Comparison of ENCODE assay signal across 19 mouse cellular contexts in the genomic region with DNA sequence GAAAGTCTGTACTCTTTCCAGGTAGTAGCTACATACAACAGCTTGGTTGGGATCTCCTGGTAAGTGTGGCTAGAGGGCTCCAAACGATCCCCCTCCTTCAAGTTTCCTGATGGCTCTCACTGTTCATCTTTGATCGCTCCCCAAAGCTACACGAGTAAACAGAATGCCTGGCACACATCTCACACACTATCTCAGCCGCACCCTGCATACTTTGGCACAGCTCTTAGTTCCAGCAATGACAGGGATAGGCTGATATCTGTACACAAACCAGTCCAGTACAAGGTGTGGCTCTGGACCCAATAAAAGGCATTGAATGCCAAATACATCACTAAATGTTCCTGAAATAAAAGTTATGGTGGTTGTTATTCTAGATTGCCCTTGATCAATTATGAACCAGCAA. TPM values are rescaled to one million over a fixed set of nuclear protein-coding genes. Genes with fewer than 3 reads are reported as not detected.
DNase-seq lines count a peak whose midpoint lies in the region; ATAC-seq lines count a peak whose summit lies in the region.
"Had no signal": no experiment of that assay in that cellular context is flagged by ENCODE, and none has a peak within 500 bp of the region (broad histone marks: within the 10 kb centered on the region; RNA-seq: fewer than 3 reads in every experiment).

No protein-coding gene starts in this region.

- H3K9ac ChIP-seq in heart, embryonic 16.5 days (ENCODE audit: low read length) = no peak overlapping the region
- no peak overlapping the region for H3K9ac ChIP-seq in heart, embryonic 12.5 days
- H3K9ac ChIP-seq in intestine, embryonic 16.5 days (ENCODE audit: low read depth, low read length) = no peak overlapping the region
- H3K9ac ChIP-seq in hindbrain, embryonic 13.5 days = no peak overlapping the region
- H3K9ac ChIP-seq: embryonic facial prominence, embryonic 13.5 days; forebrain, postnatal 0 days; heart, embryonic 13.5 days; hindbrain, embryonic 14.5 days; liver, embryonic 12.5 days; midbrain, embryonic 12.5 days had no signal

- 0 out of 2 replicates have a peak, but pooled peaks have one; percentile 55 for ATAC-seq in heart, embryonic 16.5 days (replicated peaks; ENCODE audit: extremely low read depth, insufficient read depth, low FRiP score)
- no peak for ATAC-seq in heart, embryonic 12.5 days (ENCODE audit: insufficient number of reproducible peaks, low FRiP score)
- peak; percentile 89 for ATAC-seq in intestine, embryonic 16.5 days
- no peak for ATAC-seq in hindbrain, embryonic 13.5 days (ENCODE audit: low FRiP score)
- ATAC-seq: forebrain, postnatal 0 days; liver, embryonic 12.5 days had no signal

- H3K4me2 ChIP-seq in heart, embryonic 16.5 days (ENCODE audit: low read depth, low read length) = peak overlapping the region; percentile 12; the same call in 1 of the 2 replicates
- H3K4me2 ChIP-seq in heart, embryonic 12.5 days = no peak overlapping the region
- no peak overlapping the region for H3K4me2 ChIP-seq in intestine, embryonic 16.5 days (ENCODE audit: low read depth, low read length)
- H3K4me2 ChIP-seq in hindbrain, embryonic 13.5 days = no peak overlapping the region
- H3K4me2 ChIP-seq: embryonic facial prominence, embryonic 13.5 days; heart, embryonic 13.5 days; hindbrain, embryonic 14.5 days; liver, embryonic 12.5 days; midbrain, embryonic 12.5 days had no signal

- no peaks in the 10 kb centered on the region for H3K27me3 ChIP-seq in heart, embryonic 16.5 days (ENCODE audit: control insufficient read depth, insufficient read depth, low read length)
- no peaks in the 10 kb centered on the region for H3K27me3 ChIP-seq in heart, embryonic 12.5 days (replicated peaks)
- H3K27me3 ChIP-seq in intestine, embryonic 16.5 days (replicated peaks; ENCODE audit: control insufficient read depth, insufficient read depth, low read length) = no peaks in the 10 kb centered on the region
- H3K27me3 ChIP-seq in hindbrain, embryonic 13.5 days = no peaks in the 10 kb centered on the region
- H3K27me3 ChIP-seq: embryonic facial prominence, embryonic 13.5 days; heart, embryonic 13.5 days; liver, embryonic 12.5 days; midbrain, embryonic 12.5 days had no signal

- H3K36me3 ChIP-seq in heart, embryonic 16.5 days (ENCODE audit: control insufficient read depth, insufficient read depth) = no peaks in the 10 kb centered on the region
- H3K36me3 ChIP-seq in heart, embryonic 12.5 days = no peaks in the 10 kb centered on the region
- H3K36me3 ChIP-seq in intestine, embryonic 16.5 days (ENCODE audit: control insufficient read depth, insufficient read depth, low read length) = no peaks in the 10 kb centered on the region
- H3K36me3 ChIP-seq in hindbrain, embryonic 13.5 days = no peaks in the 10 kb centered on the region
- H3K36me3 ChIP-seq: embryonic facial prominence, embryonic 13.5 days; heart, embryonic 13.5 days; liver, embryonic 12.5 days; midbrain, embryonic 12.5 days had no signal

- H3K27ac ChIP-seq in heart, embryonic 16.5 days (ENCODE audit: low read length) = peak overlapping the region; percentile 27; the same call in 1 of the 2 replicates
- no peak overlapping the region for H3K27ac ChIP-seq in heart, embryonic 12.5 days (ENCODE audit: poor library complexity, severe bottlenecking)
- H3K27ac ChIP-seq in intestine, embryonic 16.5 days (ENCODE audit: low read length) = no peak overlapping the region
- no peak overlapping the region for H3K27ac ChIP-seq in hindbrain, embryonic 13.5 days
- H3K27ac ChIP-seq: embryonic facial prominence, embryonic 13.5 days; heart, embryonic 13.5 days; hindbrain, embryonic 14.5 days; liver, embryonic 12.5 days; midbrain, embryonic 12.5 days had no signal

- H3K9me3 ChIP-seq in heart, embryonic 16.5 days (replicated peaks; ENCODE audit: control insufficient read depth, low read length) = no peaks in the 10 kb centered on the region
- H3K9me3 ChIP-seq in heart, embryonic 12.5 days (replicated peaks) = no peaks in the 10 kb centered on the region
- H3K9me3 ChIP-seq in intestine, embryonic 16.5 days (ENCODE audit: control insufficient read depth, low read length) = no peaks in the 10 kb centered on the region
- H3K9me3 ChIP-seq in hindbrain, embryonic 13.5 days = no peaks in the 10 kb centered on the region
- H3K9me3 ChIP-seq: embryonic facial prominence, embryonic 13.5 days; heart, embryonic 13.5 days; liver, embryonic 12.5 days; midbrain, embryonic 12.5 days had no signal

- WGBS in heart, embryonic 16.5 days = 34% methylated on average over 4 of the region's 4 CpGs
- 68% methylated on average over 4 of the region's 4 CpGs for WGBS in heart, embryonic 12.5 days
- 65% methylated on average over 4 of the region's 4 CpGs for WGBS in intestine, embryonic 16.5 days
- 89% methylated on average over 4 of the region's 4 CpGs for WGBS in hindbrain, embryonic 13.5 days

- no peak overlapping the region for H3K4me3 ChIP-seq in heart, embryonic 16.5 days (ENCODE audit: low read length)
- H3K4me3 ChIP-seq in heart, embryonic 12.5 days = no peak overlapping the region
- H3K4me3 ChIP-seq in intestine, embryonic 16.5 days (ENCODE audit: low read length) = no peak overlapping the region
- no peak overlapping the region for H3K4me3 ChIP-seq in hindbrain, embryonic 13.5 days
- H3K4me3 ChIP-seq: embryonic facial prominence, embryonic 13.5 days; heart, embryonic 13.5 days; liver, embryonic 12.5 days; midbrain, embryonic 12.5 days had no signal

- H3K4me1 ChIP-seq in heart, embryonic 16.5 days (ENCODE audit: control insufficient read depth, insufficient read depth, low read length) = peaks cover 3% of the 10 kb centered on the region
- no peaks in the 10 kb centered on the region for H3K4me1 ChIP-seq in heart, embryonic 12.5 days (replicated peaks)
- no peaks in the 10 kb centered on the region for H3K4me1 ChIP-seq in intestine, embryonic 16.5 days (ENCODE audit: control insufficient read depth, insufficient read depth, low read length)
- H3K4me1 ChIP-seq in hindbrain, embryonic 13.5 days (replicated peaks) = no peaks in the 10 kb centered on the region
- H3K4me1 ChIP-seq: embryonic facial prominence, embryonic 13.5 days; liver, embryonic 12.5 days; midbrain, embryonic 12.5 days had no signal

- peak; percentile 38 for DNase-seq in ZHBTc4 (ENCODE audit: low read depth, low spot score)
- peak; percentile 25 for DNase-seq in skeletal muscle tissue, adult 2 months (ENCODE audit: low read depth, low spot score)
- DNase-seq in cerebellum, postnatal 10 days = no peak
- no peak for DNase-seq in left cerebral cortex, adult 18-20 months (ENCODE audit: low spot score in 2 of 2)
- DNase-seq: cerebellum, adult 9-10 months; forebrain, postnatal 0 days; kidney, adult 18-20 months; kidney, postnatal 25 days; left cerebral cortex, postnatal 4 days; right cerebral cortex, postnatal 14 days had no signal

RNA-seq across cellular contexts. Expression of gene Cobl, which starts 55.3 kb away (rescaled TPM):
- polyA plus RNA-seq in heart, embryonic 16.5 days (2015; fragmentation: Nextera tagmentation; extraction: Ambion mirVana) = 43.0 and 45.4 TPM in 2 replicates
- 34.8 and 39.4 TPM in 2 replicates for polyA plus RNA-seq in heart, embryonic 12.5 days (2016; fragmentation: Nextera tagmentation; extraction: Ambion mirVana)
- polyA plus RNA-seq in intestine, embryonic 16.5 days (2015; fragmentation: Nextera tagmentation; extraction: Ambion mirVana) = 7.4 and 8.8 TPM in 2 replicates
- 100 to 1,000 TPM; 127 to 128 TPM for total RNA-seq in left cerebral cortex, adult 18-20 months (2021)
- 8.5 and 8.6 TPM in 2 replicates for polyA plus RNA-seq in hindbrain, embryonic 13.5 days (2015; fragmentation: Nextera tagmentation; extraction: Ambion mirVana)

Comparison
In these comparisons a context has a peak if more than half of its experiments do, and no peak if none do; other contexts are left out.
1. ATAC-seq: peak in heart, embryonic 16.5 days (single experiment) and intestine, embryonic 16.5 days (single experiment); none in heart, embryonic 12.5 days (single experiment) and hindbrain, embryonic 13.5 days (single experiment).
2. DNase-seq: peak in ZHBTc4 (single experiment) and skeletal muscle tissue, adult 2 months (single experiment); none in cerebellum, postnatal 10 days (0 of 2) and left cerebral cortex, adult 18-20 months (0 of 2).